Mouse (Mus musculus): Measurements from ENCODE around the gene Gas7.

DNA sequence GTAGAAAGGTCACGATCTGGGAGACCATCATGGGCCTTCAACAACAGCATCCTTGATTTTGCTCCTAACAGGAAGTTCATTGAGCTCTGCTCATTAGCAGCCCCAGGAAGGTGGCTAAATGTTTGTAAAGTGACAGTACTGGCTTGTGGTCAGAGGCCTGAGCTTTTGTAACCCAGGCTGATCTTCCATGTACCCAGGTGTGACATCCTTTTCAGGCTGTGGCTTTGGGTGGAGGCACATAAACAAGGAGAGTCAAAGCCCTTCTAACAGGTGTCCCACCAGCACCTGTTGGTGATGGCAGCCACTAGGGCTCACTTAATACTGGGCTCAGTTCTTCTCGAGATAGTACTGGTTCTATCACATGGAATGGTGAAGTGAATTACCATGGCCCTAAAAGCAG is 67.4 kb downstream of the Gas7 start:
- no peak for TF ChIP-seq GATA1 (IDR thresholded peaks at IDR 0.05; ENCODE audit: borderline replicate concordance, low read length)
- TF ChIP-seq FLI1 (IDR thresholded peaks at IDR 0.05; ENCODE audit: low read length): no peak

All from megakaryocyte, embryonic 14.5 days (primary cell).